Mouse (Mus musculus) liver, embryonic 13.5 days (tissue): ENCODE measurements around the gene Rufy1. TPM values are rescaled to one million over a fixed set of nuclear protein-coding genes. Genes with fewer than 3 reads are reported as not detected.

Experiments used
- ATAC-seq: fragments of 200-750 bp; cut with Nextera tagmentation; 2 replicates; pipeline ENCODE4 v1.8.0; 2017; ENCODE audit warnings: low read depth, mild to moderate bottlenecking, moderate number of reproducible peaks, moderate library complexity
- DNase-seq: peaks from one replicate; pipeline ENCODE4 v3.0.0; 2022
- H3K27ac ChIP-seq: fragments of 300-500 bp; sonication (generic); 2 replicates; pipeline ENCODE4 v1.5.1; 2015; ENCODE audit warnings: moderate library complexity, mild to moderate bottlenecking, inconsistent platforms
- H3K27me3 ChIP-seq: fragments of 300-500 bp; sonication (generic); 2 replicates; pipeline ENCODE4 v1.6.1; 2015; ENCODE audit warnings: mild to moderate bottlenecking, inconsistent platforms
- H3K36me3 ChIP-seq: fragments of 300-500 bp; sonication (generic); 2 replicates; pipeline ENCODE4 v1.6.1; 2015; ENCODE audit warnings: mild to moderate bottlenecking, inconsistent platforms
- H3K4me1 ChIP-seq: fragments of 300-500 bp; sonication (generic); replicated peaks from 2 replicates; pipeline ENCODE4 v1.6.1; 2015; ENCODE audit warnings: inconsistent platforms
- H3K4me2 ChIP-seq: fragments of 300-500 bp; sonication (generic); 2 replicates; pipeline ENCODE4 v1.6.1; 2015; ENCODE audit warnings: inconsistent platforms, mild to moderate bottlenecking, moderate library complexity
- H3K4me3 ChIP-seq: fragments of 300-500 bp; sonication (generic); replicated peaks from 2 replicates; pipeline ENCODE4 v1.5.1; 2015; ENCODE audit warnings: mild to moderate bottlenecking, inconsistent platforms
- H3K9ac ChIP-seq: fragments of 300-500 bp; sonication (generic); 2 replicates; pipeline ENCODE4 v1.6.1; 2015; ENCODE audit warnings: mild to moderate bottlenecking, inconsistent platforms
- H3K9me3 ChIP-seq: fragments of 300-500 bp; sonication (generic); replicated peaks from 2 replicates; pipeline ENCODE4 v1.6.1; 2016; ENCODE audit warnings: inconsistent platforms
- WGBS: fragments of 180-500 bp; shearing (Covaris S2); methylation state at CpG from one replicate; pipeline ENCODE4 v1.1.7; 2015; ENCODE audit not compliant: insufficient replicate concordance; 5-methylcytosine and 5-hydroxymethylcytosine counted together
- polyA plus RNA-seq: library from polyadenylated mRNA; unstranded; fragments of >200 nt; fragmentation: Nextera tagmentation; extraction: Ambion mirVana; gene quantifications from 2 replicates; pipeline ENCODE4 v1.2.1, GENCODE M21; 2015

Rufy1 gene
- polyA plus RNA-seq, 1 experiment from 2014 or later, result 8.2 TPM

GRCm38 (mm10) chr11:50421934-50422780 lies 8.8 kb downstream of the Rufy1 start:
- Histone ChIP-seq H3K4me3 (peak overlapping the region; percentile 49), H3K27ac (peak overlapping the region; percentile 48), H3K4me2 (peak overlapping the region; percentile 74), H3K36me3 (peaks cover 10% of the 10 kb centered on the region), H3K4me1 (peaks cover 18% of the 10 kb centered on the region), H3K27me3 (0 out of 2 replicates have a peak, but pooled peaks cover 2% of the 10 kb centered on the region), H3K9me3 (no peaks in the 10 kb centered on the region), H3K9ac (peak overlapping the region; percentile 43; the same call in 1 of the 2 replicates)
- DNase-seq (peak; percentile 64), ATAC-seq (peak; percentile 95)
- WGBS, result 16% methylated on average over 22 of the region's 22 CpGs

DNA sequence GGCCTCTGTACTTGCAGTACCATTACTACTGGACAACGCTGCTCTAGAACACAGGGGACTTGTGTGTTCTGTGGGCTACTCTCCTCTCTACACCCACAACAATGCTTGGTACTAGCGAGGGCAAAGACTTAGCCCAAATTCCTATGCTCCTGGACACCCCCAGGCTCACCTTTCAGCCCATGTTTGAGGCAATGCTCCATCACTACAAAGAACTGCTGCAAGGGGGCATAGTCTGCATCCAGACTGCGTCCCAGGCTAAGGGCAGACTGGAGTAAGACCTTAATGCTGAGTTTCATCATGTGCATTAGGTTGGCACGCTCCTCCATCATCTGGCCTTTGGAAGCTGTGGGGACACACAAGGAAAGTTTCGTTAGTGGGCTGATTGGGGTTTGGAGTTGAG lies 9.5 kb downstream of the Rufy1 start:
- Histone ChIP-seq H3K9me3 (no peaks in the 10 kb centered on the region), H3K4me1 (peaks cover 13% of the 10 kb centered on the region), H3K27ac (no peak overlapping the region), H3K4me2 (peak overlapping the region; percentile 74), H3K9ac (peak overlapping the region; percentile 43; the same call in 1 of the 2 replicates), H3K36me3 (peaks cover 14% of the 10 kb centered on the region), H3K27me3 (0 out of 2 replicates have a peak, but pooled peaks cover 2% of the 10 kb centered on the region), H3K4me3 (peak overlapping the region; percentile 49)
- no peak for DNase-seq
- WGBS, result 57% methylated on average over 5 of the region's 5 CpGs
- peak; percentile 9 for ATAC-seq

- peaks cover 26% of the 10 kb centered on the region for H3K36me3 ChIP-seq
- no peaks in the 10 kb centered on the region for H3K27me3 ChIP-seq
- no peak for DNase-seq
- no peak for ATAC-seq
- H3K9ac ChIP-seq, result no peak overlapping the region
- H3K9me3 ChIP-seq, result no peaks in the 10 kb centered on the region
- H3K4me3 ChIP-seq, result no peak overlapping the region
- peaks cover 13% of the 10 kb centered on the region for H3K4me1 ChIP-seq
- 49% methylated on average over 2 of the region's 2 CpGs for WGBS
- H3K27ac ChIP-seq, result no peak overlapping the region
- H3K4me2 ChIP-seq, result no peak overlapping the region
Observed at GRCm38 (mm10) chr11:50417856-50418255, 13.1 kb downstream of the Rufy1 start.

GRCm38 (mm10) chr11:50415563-50416241 lies 15.2 kb downstream of the Rufy1 start:
- Histone ChIP-seq H3K4me1 (no peaks in the 10 kb centered on the region), H3K9ac (no peak overlapping the region), H3K9me3 (no peaks in the 10 kb centered on the region), H3K4me3 (no peak overlapping the region), H3K36me3 (peaks cover 26% of the 10 kb centered on the region), H3K27me3 (no peaks in the 10 kb centered on the region), H3K4me2 (no peak overlapping the region), H3K27ac (no peak overlapping the region)
- no peak for DNase-seq
- no peak for ATAC-seq
- 48% methylated on average over 6 of the region's 6 CpGs for WGBS

GRCm38 (mm10) chr11:50407235-50407634 lies 23.7 kb downstream of the Rufy1 start:
- 70% methylated on average over 6 of the region's 6 CpGs for WGBS
- no peak for ATAC-seq
- no peak overlapping the region for H3K27ac ChIP-seq
- no peak for DNase-seq
- no peak overlapping the region for H3K4me3 ChIP-seq
- no peak overlapping the region for H3K4me2 ChIP-seq
- H3K36me3 ChIP-seq, result peaks cover 11% of the 10 kb centered on the region; the same call in 1 of the 2 replicates
- H3K9ac ChIP-seq, result no peak overlapping the region
- H3K27me3 ChIP-seq, result no peaks in the 10 kb centered on the region
- no peaks in the 10 kb centered on the region for H3K9me3 ChIP-seq
- H3K4me1 ChIP-seq, result peaks cover 2% of the 10 kb centered on the region; the same call in 1 of the 2 replicates

GRCm38 (mm10) chr11:50403367-50404014 lies 27.4 kb downstream of the Rufy1 start:
- H3K4me1 ChIP-seq, result no peaks in the 10 kb centered on the region
- no peak overlapping the region for H3K27ac ChIP-seq
- H3K4me3 ChIP-seq, result no peak overlapping the region
- H3K9me3 ChIP-seq, result no peaks in the 10 kb centered on the region
- peaks cover 23% of the 10 kb centered on the region for H3K36me3 ChIP-seq
- no peak overlapping the region for H3K4me2 ChIP-seq
- H3K27me3 ChIP-seq, result no peaks in the 10 kb centered on the region
- no peak for DNase-seq
- H3K9ac ChIP-seq, result no peak overlapping the region
- WGBS, result 69% methylated on average over 10 of the region's 10 CpGs
- ATAC-seq, result no peak

GRCm38 (mm10) chr11:50402481-50402880 lies 28.4 kb downstream of the Rufy1 start:
- DNase-seq, result no peak

DNA sequence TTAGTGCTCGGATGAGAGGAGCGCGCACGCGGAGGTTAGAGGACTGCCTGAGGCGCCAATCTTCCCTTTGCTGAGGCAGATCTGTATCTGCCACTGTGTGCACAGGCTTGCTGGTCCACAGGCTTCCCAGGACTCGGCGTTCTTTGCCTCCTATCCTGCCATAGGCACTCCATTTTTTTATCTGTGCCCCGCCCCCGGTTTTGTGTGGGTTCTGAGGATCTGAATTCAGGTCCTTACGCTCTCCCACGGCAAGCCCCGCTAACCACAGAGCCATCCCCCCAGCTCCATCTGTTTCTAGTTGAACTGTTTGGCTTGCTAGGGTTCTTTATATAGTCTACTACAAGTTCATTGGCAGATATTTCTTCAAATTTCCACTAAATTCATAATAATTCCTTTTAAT lies 32.1 kb downstream of the Rufy1 start:
- Histone ChIP-seq H3K36me3 (peaks cover 39% of the 10 kb centered on the region), H3K9me3 (no peaks in the 10 kb centered on the region), H3K4me3 (no peak overlapping the region), H3K4me2 (no peak overlapping the region), H3K27me3 (no peaks in the 10 kb centered on the region), H3K4me1 (no peaks in the 10 kb centered on the region), H3K9ac (no peak overlapping the region), H3K27ac (no peak overlapping the region)
- WGBS, result 77% methylated on average over 13 of the region's 13 CpGs
- DNase-seq, result no peak
- ATAC-seq, result no peak

More at GRCm38 (mm10) chr11:50402481-50402880, 28.4 kb downstream of the Rufy1 start:
- Histone ChIP-seq H3K4me3 (no peak overlapping the region), H3K9me3 (no peaks in the 10 kb centered on the region), H3K9ac (no peak overlapping the region), H3K4me2 (no peak overlapping the region), H3K4me1 (no peaks in the 10 kb centered on the region), H3K27ac (no peak overlapping the region), H3K27me3 (no peaks in the 10 kb centered on the region), H3K36me3 (peaks cover 23% of the 10 kb centered on the region)
- no peak for ATAC-seq
- WGBS, result 91% methylated on average over 3 of the region's 3 CpGs

GRCm38 (mm10) chr11:50397316-50397715 lies 33.6 kb downstream of the Rufy1 start:
- Histone ChIP-seq H3K4me2 (no peak overlapping the region), H3K4me1 (no peaks in the 10 kb centered on the region), H3K9ac (no peak overlapping the region), H3K27ac (no peak overlapping the region), H3K9me3 (no peaks in the 10 kb centered on the region), H3K36me3 (peaks cover 36% of the 10 kb centered on the region), H3K27me3 (no peaks in the 10 kb centered on the region), H3K4me3 (no peak overlapping the region)
- WGBS, result 72% methylated on average over 9 of the region's 9 CpGs
- no peak for ATAC-seq
- no peak for DNase-seq

DNA sequence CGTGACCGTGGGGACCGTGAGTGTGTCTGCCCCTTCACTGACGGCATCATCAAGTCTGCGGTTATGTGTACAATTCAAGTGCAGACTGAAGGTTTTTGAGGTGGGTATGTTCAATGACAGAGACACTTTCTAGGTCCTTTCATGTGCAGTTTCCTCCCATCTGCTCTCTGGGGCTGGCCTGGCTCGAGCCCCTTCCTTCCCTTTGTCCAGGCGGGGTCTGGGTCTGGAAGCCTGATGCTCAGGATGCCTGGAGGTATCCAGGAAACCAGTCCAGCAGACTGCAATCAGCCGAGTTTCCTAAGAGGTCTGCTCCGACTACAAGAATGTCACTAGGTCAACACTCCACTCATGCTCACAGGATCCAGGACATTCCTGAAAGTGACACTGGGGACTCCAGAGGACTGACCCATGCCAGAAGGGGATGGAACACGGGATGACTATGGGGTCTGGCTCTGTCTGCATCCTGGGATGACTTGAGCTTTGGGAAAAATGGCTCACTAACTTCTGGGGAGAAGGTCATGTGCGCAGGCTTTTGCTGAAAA lies 34.1 kb downstream of the Rufy1 start:
- ATAC-seq, result no peak
- 76% methylated on average over 11 of the region's 11 CpGs for WGBS
- no peak for DNase-seq

DNA sequence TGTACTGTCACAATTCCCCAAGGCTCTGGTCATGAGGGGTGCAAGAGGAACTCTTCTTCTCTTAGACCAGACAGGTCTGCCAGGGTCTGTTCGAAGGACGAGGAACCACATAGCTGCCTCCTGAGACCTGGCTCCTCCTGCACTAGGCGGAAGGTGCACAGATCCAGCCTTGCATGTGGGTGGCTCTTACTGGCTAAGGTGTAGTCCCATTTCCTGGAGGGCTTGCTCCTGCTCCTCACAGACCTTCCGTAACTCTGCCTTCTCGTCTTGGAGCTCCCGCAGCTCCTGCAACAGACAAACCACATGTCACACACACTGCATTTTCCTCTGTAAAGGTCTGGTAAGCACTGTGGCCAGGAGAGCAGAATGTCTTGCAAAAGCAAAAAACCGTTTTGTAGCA lies 36.2 kb downstream of the Rufy1 start:
- DNase-seq (no peak), ATAC-seq (no peak)
- Histone ChIP-seq H3K4me2 (no peak overlapping the region), H3K27ac (no peak overlapping the region), H3K4me1 (peaks cover 4% of the 10 kb centered on the region; the same call in 1 of the 2 replicates), H3K9me3 (no peaks in the 10 kb centered on the region), H3K27me3 (no peaks in the 10 kb centered on the region), H3K4me3 (no peak overlapping the region), H3K9ac (no peak overlapping the region), H3K36me3 (peaks cover 21% of the 10 kb centered on the region)
- 80% methylated on average over 7 of the region's 7 CpGs for WGBS

More for the DNA sequence above, 34.1 kb downstream of the Rufy1 start:
- no peaks in the 10 kb centered on the region for H3K9me3 ChIP-seq
- no peak overlapping the region for H3K4me2 ChIP-seq
- no peak overlapping the region for H3K9ac ChIP-seq
- H3K4me1 ChIP-seq, result no peaks in the 10 kb centered on the region
- no peaks in the 10 kb centered on the region for H3K27me3 ChIP-seq
- peaks cover 31% of the 10 kb centered on the region for H3K36me3 ChIP-seq
- H3K27ac ChIP-seq, result no peak overlapping the region
- H3K4me3 ChIP-seq, result no peak overlapping the region
